Mouse (Mus musculus): Measurements from ENCODE around the gene Ap5m1.
A peak's percentile ranks its signal among the peaks of the same experiment; 100 is the strongest.

- TF ChIP-seq CTCF (IDR thresholded peaks at IDR 0.05; ENCODE audit: low read depth, low read length) (0 out of 2 replicates have a peak, but pooled peaks have one; percentile 32), POLR2A (IDR thresholded peaks at IDR 0.05; ENCODE audit: borderline replicate concordance, low read depth, low read length) (no peak)
Observed at GRCm38 (mm10) chr14:49118381-49118780, 52.5 kb downstream of the Ap5m1 start.

All from bone marrow macrophage, adult 2 months (primary cell).